Mouse (Mus musculus) C2C12 (cell line): ENCODE results near the gene Zdhhc18. TPM values are rescaled to one million over a fixed set of nuclear protein-coding genes. Genes with fewer than 3 reads are reported as not detected.

Experiments
- H3K27me3 ChIP-seq: one replicate; pipeline ENCODE4 v1.6.1; 2011; ENCODE audit not compliant: control insufficient read depth, insufficient read depth, insufficient read length
- H3K36me3 ChIP-seq: one replicate; pipeline ENCODE4 v1.6.1; 2011; ENCODE audit not compliant: control insufficient read depth, insufficient read depth
- H3K4me3 ChIP-seq: one replicate; pipeline ENCODE4 v1.5.1; 2011; ENCODE audit warnings: mild to moderate bottlenecking, control low read depth; ENCODE audit not compliant: poor library complexity, insufficient read depth, severe bottlenecking
- H3K79me2 ChIP-seq: one replicate; pipeline ENCODE4 v1.6.1; 2011; ENCODE audit not compliant: control insufficient read depth, insufficient read depth
- H3K79me3 ChIP-seq: one replicate; pipeline ENCODE4 v1.6.1; 2011; ENCODE audit warnings: low read depth, control low read depth
- H3ac ChIP-seq: one replicate; pipeline ENCODE3; 2011; ENCODE audit warnings: low read depth; ENCODE audit not compliant: control insufficient read depth, insufficient read length
- CEBPB ChIP-seq: IDR thresholded peaks from one replicate; pipeline ENCODE4 v1.6.1; 2011; ENCODE audit warnings: low read depth, mild to moderate bottlenecking, control low read depth, moderate library complexity
- CTCF ChIP-seq: IDR thresholded peaks from one replicate; pipeline ENCODE4 v1.5.1; 2011; ENCODE audit not compliant: control insufficient read depth, insufficient read depth, insufficient read length
- FOSL1 ChIP-seq: IDR thresholded peaks from one replicate; pipeline ENCODE4 v1.8.0; 2011; ENCODE audit warnings: mild to moderate bottlenecking, low read length; ENCODE audit not compliant: poor library complexity, insufficient read depth, severe bottlenecking
- MAX ChIP-seq: IDR thresholded peaks from one replicate; pipeline ENCODE4 v1.6.1; 2011; ENCODE audit warnings: mild to moderate bottlenecking, control low read depth
- MYOD1 ChIP-seq: IDR thresholded peaks from one replicate; pipeline ENCODE4 v1.6.1; 2011; ENCODE audit warnings: low read depth; ENCODE audit not compliant: control insufficient read depth, insufficient read length
- MYOG ChIP-seq: IDR thresholded peaks from one replicate; pipeline ENCODE4 v1.6.1; 2011; ENCODE audit not compliant: control insufficient read depth, insufficient read length; ENCODE audit errors: extremely low read depth
- USF1 ChIP-seq: IDR thresholded peaks from one replicate; pipeline ENCODE4 v1.6.1; 2011; ENCODE audit warnings: low read depth, mild to moderate bottlenecking, control low read depth, moderate library complexity
- polyA plus RNA-seq: library from polyadenylated mRNA; unstranded; fragments of >200 nt; fragmentation: generic; extraction: Trizol; gene quantifications from one replicate; pipeline ENCODE4 v1.2.1, GENCODE M21; 2012; ENCODE audit warnings: missing spikeins

The Zdhhc18 gene
- polyA plus RNA-seq, 1 experiment = 14.3 TPM

DNA sequence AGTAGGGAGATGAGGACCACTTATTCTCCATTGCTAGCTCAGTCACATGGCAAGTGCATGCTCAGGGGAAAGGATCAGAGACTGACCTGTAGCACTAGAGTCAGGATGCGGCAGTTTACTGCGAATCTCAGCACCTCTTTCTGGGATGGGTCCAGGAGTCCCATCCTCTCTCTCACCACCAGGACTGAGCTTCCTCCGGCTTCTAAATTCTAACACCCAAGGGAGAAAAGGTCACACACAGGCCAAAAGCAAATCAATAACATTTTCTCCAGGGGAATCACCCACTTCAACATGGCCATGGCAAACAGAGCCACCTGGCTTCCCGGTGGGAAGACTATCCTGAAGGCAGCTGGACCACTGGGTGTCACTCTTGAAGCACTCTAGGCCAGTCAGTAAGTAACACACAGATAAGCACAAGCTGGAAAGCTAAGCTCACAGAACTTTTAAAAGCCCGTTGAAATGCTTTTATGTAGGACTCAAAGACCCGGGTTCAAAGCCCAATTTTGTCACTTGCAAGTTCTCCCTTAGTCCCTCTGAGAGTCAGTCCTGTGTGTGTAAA lies 19.8 kb upstream of the Zdhhc18 start:
- Histone ChIP-seq H3K36me3 (no peaks in the 10 kb centered on the region), H3K79me3 (no peaks in the 10 kb centered on the region), H3ac (no peak overlapping the region), H3K27me3 (no peaks in the 10 kb centered on the region), H3K4me3 (no peak overlapping the region), H3K79me2 (no peaks in the 10 kb centered on the region)
- TF ChIP-seq CTCF (no peak), FOSL1 (no peak), CEBPB (no peak), USF1 (no peak)

DNA sequence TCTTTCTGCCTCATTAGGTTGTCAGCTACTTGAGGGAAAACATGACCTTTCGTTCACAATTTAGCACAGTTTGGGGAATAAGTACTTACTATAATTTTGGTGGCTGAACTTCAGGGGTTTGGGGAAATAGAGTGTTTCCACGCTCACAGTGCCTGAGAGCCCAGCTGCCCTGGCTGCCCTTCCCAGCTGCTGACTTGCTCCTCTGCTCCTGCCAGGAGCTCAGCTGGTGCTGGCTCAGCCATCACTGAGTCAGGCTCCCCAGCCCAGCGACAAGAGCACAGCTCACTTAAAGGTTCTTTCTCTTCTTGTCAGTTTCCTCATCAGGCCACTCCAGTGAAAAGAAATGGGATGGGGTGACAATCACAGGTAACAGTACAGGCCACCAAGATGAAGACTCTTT lies 18.6 kb upstream of the Zdhhc18 start:
- no peaks in the 10 kb centered on the region for H3K79me2 ChIP-seq
- no peaks in the 10 kb centered on the region for H3K27me3 ChIP-seq
- no peaks in the 10 kb centered on the region for H3K36me3 ChIP-seq
- H3ac ChIP-seq = no peak overlapping the region
- TF ChIP-seq MYOG = no peak
- TF ChIP-seq MAX = no peak
- TF ChIP-seq CEBPB = no peak
- no peak for TF ChIP-seq MYOD1
- TF ChIP-seq USF1 = no peak
- TF ChIP-seq CTCF = no peak
- no peak for TF ChIP-seq FOSL1
- H3K4me3 ChIP-seq = no peak overlapping the region
- H3K79me3 ChIP-seq = no peaks in the 10 kb centered on the region

DNA sequence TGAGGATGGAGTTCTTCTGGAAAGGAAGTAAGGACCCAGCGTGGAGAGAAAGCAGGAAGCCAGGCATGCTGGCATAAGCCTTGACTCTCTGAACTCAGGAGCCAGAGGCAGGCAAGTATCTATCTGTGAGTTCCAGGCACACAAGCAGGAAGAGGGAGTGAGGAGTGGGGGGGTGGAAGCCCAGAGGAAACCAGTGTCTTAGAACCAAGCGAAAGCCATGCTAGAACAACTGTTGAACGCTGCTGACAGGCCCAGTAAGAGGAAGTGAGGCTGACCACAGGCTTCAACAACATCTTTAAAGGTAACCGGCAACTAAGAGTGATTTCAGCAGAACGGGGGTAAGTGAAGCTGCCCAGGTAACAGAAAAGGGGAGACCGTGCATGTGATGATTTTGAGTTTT lies 16.2 kb upstream of the Zdhhc18 start:
- H3K27me3 ChIP-seq = no peaks in the 10 kb centered on the region
- no peak for TF ChIP-seq FOSL1
- TF ChIP-seq MYOG = no peak
- no peak for TF ChIP-seq CEBPB
- no peak for TF ChIP-seq MAX
- TF ChIP-seq USF1 = no peak
- TF ChIP-seq MYOD1 = no peak
- TF ChIP-seq CTCF = no peak
- no peaks in the 10 kb centered on the region for H3K79me3 ChIP-seq
- no peak overlapping the region for H3K4me3 ChIP-seq
- H3K79me2 ChIP-seq = no peaks in the 10 kb centered on the region
- no peaks in the 10 kb centered on the region for H3K36me3 ChIP-seq
- H3ac ChIP-seq = no peak overlapping the region

DNA sequence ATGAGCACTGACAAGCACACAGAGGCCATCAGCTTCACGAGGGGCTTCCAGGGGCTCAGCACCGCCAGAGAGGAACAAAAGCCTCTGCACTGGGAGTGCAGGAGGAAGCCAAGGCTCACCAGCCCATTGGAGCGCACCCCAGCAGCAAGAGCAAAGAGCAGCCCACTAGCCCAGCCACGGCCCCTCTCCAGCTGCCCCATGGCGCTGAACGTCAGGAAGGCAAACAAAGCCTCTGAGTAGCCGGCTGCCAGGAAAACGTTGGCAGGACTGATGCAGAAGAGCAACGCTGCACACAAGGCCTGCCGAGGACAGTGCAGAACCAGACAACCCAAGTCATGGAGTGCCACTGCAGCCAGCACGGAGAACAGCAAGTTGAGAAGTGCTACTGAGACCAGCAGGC lies 15.2 kb upstream of the Zdhhc18 start:
- H3K4me3 ChIP-seq = no peak overlapping the region
- H3K36me3 ChIP-seq = no peaks in the 10 kb centered on the region
- TF ChIP-seq MAX (no peak), MYOG (no peak), CTCF (no peak), CEBPB (no peak), USF1 (no peak), FOSL1 (no peak), MYOD1 (no peak)
- no peak overlapping the region for H3ac ChIP-seq
- no peaks in the 10 kb centered on the region for H3K79me3 ChIP-seq
- H3K27me3 ChIP-seq = no peaks in the 10 kb centered on the region
- no peaks in the 10 kb centered on the region for H3K79me2 ChIP-seq

DNA sequence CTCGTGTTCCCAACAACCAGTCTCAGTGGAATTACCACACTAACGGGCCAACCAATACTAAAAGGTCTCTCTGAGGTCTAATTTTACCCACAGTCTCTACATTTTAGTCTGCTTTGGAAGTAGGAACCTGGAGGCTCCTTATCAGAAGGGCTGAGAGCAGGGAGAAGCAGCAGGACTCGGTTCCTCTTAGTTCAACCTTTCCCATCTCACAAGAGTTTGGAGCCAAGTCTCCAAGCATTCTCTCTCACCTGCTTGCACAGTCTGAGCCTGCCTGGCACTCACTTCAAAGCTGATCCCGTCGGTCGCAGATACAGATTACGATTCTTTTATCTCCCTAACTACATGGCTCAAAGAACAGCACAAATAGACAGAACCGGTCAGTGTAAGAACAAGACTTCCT lies 13.0 kb upstream of the Zdhhc18 start:
- no peak overlapping the region for H3ac ChIP-seq
- peaks cover 9% of the 10 kb centered on the region for H3K79me2 ChIP-seq
- no peaks in the 10 kb centered on the region for H3K79me3 ChIP-seq
- no peaks in the 10 kb centered on the region for H3K27me3 ChIP-seq
- H3K36me3 ChIP-seq = no peaks in the 10 kb centered on the region
- TF ChIP-seq CEBPB = no peak
- no peak overlapping the region for H3K4me3 ChIP-seq

DNA sequence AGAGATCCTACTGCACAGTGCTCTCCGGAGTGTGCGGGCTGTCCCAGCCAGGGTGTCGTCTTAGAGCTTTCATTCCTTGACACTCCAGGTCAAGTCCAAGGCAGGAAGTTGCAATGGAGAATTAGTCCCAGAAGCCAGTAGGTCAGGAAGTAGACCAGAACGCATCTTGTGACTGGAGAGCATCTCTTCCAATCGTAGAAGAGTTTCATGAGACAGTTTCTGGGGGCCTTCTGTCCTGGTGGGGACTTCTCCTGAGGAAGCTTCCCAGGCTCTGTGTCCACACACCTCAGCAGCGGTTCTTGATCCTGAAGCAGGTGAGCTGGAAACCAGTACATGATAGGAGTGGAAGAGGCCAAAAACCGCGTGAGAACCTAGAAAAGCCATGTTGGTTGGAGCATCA lies 12.5 kb upstream of the Zdhhc18 start:
- no peaks in the 10 kb centered on the region for H3K79me3 ChIP-seq
- H3K27me3 ChIP-seq = no peaks in the 10 kb centered on the region
- H3ac ChIP-seq = no peak overlapping the region
- no peak for TF ChIP-seq CEBPB
- no peak for TF ChIP-seq MYOG
- TF ChIP-seq CTCF = no peak
- no peak for TF ChIP-seq FOSL1
- no peak for TF ChIP-seq MYOD1
- no peak for TF ChIP-seq MAX
- no peak for TF ChIP-seq USF1
- H3K79me2 ChIP-seq = peaks cover 9% of the 10 kb centered on the region
- no peak overlapping the region for H3K4me3 ChIP-seq
- H3K36me3 ChIP-seq = no peaks in the 10 kb centered on the region
